Mouse (Mus musculus): Measurements from ENCODE around the gene Vps52.

Vps52 gene

DNA sequence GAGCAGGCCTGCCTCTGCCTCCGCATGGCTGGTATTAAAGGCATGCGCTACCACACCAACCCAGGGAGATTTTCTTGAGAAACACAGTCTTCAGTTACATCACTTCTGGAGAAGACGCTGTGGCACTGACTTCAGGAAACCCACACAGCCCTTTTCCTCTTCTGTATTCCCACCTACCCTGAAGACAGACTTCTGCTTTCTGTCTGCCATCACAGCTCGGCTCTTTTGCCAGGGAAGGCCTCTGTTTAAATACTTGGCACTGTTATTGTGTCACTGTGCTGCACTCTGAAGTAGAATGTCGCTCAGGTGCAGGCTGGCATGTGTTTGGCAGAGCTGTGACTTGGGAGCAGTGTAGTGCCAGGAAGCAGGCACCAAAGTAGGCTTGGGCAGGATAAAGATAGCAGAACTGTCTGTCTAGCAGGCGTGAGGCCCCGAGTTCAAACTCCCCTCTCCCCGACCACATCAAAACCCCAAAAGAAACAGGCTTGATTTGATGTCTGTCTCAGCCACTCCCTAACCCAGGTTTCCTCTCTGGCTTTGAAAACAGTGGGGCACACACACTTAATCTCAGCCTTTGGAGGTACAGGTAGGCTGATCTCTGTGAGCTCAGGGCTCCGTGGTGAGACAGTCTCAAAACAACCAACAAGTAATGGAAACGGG lies 8.1 kb upstream of the Vps52 start:
- POLR2A ChIA-PET, result interaction anchor here in 2 of 4 experiments (0.6 to 11.4 kb wide), 8 partner anchors 8 to 171 kb away, joined by 3 to 528 read pairs (median 4); partner anchors contain the start of genes Pfdn6 (in 1 of the 2), Rgl2 (in 1 of the 2), Rps18 (in 1 of the 2) and Rxrb (in 1 of the 2)
- CTCF ChIA-PET, result no interaction called here

DNA sequence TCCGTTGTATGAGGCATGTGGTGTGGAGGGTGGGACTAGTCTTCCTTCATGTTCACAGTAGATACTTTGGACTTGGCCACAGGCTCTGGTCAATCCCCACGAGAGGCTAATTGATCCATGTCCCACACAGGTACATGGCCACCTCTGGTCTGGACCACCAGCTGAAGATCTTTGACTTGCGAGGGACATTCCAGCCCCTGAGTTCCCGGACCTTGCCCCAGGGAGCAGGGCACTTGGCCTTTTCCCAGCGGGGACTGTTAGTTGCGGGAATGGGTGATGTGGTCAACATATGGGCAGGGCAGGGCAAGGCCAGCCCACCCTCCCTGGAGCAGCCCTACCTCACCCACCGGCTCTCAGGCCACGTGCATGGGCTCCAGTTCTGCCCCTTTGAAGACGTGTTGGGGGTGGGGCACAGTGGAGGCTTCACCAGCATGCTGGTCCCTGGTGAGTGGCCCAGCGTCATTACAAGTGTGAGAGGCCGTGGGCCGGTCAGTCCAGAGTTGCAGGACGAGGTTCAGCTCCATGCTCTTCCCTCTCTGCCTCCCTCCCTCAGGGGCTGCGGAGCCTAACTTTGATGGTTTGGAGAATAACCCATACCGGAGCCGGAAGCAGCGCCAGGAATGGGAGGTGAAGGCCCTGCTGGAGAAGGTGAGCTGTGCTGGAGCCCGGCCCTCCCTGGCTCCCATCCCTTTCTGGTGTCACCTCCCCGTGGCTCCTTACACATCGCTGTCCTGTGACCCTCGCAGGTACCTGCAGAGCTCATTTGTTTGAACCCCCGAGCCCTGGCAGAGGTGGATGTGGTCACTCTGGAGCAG lies 7.3 kb upstream of the Vps52 start:
- ChIA-PET POLR2A (interaction anchor here in 3 of 4 experiments (0.6 to 11.4 kb wide), 11 partner anchors 7 to 170 kb away, joined by 3 to 528 read pairs (median 4); partner anchors contain the start of genes Pfdn6 (in 3 of the 3), Wdr46 (in 3 of the 3), Tapbp (in 2 of the 3) and Zbtb22 (in 2 of the 3)), CTCF (no interaction called here)

DNA sequence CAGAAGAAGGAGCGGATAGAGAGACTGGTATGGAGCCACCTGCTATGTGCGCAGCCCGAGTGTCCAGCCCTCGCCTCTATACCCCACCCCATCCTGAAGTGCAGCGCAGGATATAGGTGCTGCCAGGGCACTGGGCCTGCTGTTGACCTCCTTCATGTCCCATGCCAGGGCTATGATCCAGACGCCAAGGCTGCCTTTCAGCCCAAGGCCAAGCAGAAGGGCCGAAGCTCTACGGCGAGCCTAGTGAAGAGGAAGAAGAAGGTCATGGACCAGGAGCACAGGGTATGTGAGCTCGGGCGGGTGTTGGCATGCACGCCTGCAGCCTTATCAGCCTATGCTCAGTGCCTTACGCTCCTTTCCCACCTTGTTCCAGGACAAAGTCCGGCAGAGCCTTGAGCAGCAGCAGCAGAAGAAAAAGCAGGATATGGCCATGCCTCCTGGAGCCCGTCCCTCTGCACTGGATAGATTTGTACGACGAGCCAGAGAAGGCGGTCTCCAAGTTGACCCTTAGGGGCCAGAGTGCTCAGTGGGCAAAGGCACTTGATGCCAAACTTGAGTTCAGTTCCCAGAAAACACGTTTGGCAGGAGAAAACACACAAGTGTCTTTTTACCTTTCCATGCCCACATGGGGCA lies 6.6 kb upstream of the Vps52 start:
- ChIA-PET POLR2A (interaction anchor here (0.8 to 11.4 kb wide), 18 partner anchors 8 to 170 kb away, joined by 3 to 528 read pairs (median 18); partner anchors contain the start of genes Pfdn6 (in 4 of the 4), Wdr46 (in 4 of the 4), Daxx (in 2 of the 4) and Rgl2 (in 2 of the 4)), CTCF (no interaction called here)

DNA sequence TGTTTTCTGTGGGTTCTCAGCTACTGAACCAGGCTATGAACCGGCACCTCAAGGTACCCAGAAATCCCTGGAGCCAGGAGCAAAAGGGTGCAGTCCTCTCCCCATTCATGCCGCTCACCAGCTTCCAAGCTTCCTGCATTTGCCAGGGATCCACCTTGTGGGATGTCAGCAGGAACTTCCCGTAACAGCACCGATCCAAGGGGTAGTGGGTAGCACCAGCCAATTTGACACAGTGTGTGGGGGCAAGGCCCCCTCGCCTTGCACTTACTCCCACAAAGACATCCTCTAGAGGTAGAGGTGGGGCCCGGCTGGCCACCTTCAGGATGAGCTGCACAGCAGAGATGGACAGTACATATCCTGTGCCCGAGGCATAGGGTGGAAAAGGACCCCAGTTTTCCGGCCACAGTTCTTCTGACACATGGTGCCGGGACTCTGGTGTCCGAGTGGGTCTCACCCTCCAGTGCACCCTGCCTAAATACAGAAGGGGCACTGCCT lies 5.4 kb upstream of the Vps52 start:
- ChIA-PET POLR2A (interaction anchor here (0.5 to 11.4 kb wide), 52 partner anchors 9 to 654 kb away, joined by 3 to 528 read pairs (median 8); partner anchors contain the start of genes Pfdn6 (in 4 of the 4), Wdr46 (in 4 of the 4), Daxx (in 3 of the 4) and Tapbp (in 3 of the 4)), CTCF (interaction anchor here (0.6 to 1.0 kb wide), 6 partner anchors 10 to 151 kb away, joined by 3 to 4 read pairs (median 3); partner anchors contain the start of genes Wdr46 (in 3 of the 4) and Pfdn6 (in 2 of the 4))

DNA sequence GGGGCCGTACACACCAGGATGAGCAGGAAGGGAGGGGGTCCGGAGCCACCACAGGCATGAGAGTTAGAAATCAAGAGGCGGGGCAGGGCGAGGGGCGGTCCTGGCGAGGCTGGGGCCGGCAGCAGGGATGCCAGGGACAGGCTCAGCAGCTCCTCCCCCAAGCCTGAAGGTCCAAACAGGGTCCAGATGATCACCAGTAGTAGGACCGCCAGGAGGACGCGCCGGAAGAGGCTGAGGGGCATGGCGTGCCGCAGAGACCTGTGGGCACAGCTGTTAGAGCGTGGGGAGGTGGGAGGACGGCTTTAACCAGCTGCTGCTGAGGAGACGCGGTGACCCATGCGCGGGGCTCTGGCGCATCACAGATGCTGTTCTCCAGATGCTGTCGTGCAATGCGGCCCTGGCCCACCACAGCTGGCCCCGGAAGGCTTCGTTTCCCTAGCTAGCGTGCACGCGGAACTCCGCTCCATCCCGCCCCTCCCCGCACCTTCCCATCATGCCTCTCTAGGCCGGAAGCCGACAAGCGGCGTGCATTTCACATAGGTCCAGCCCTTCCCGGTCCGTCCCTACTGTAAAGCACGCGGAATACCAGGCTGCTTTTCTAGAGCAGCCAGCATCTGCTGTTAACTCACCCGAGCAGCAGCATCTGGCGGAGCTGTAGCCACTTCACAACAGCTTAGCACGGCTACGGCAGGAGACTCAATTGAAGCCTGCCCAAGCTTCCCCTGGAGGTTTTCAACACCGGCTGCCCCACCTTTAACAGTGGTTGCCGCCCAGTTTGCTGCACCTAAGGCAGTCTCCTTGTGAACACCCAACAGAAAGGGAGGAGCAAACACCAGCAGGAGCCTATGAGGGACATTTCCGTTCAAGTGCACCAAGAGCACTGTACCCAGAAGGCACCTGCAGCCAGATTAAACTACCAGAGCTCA lies 4.3 kb upstream of the Vps52 start, which contains the start of gene B3galt4:
Gene B3galt4 (minus strand): TSS at position 468 of the 926 bp plus-strand sequence.
- POLR2A ChIA-PET, result interaction anchor here (0.5 to 11.4 kb wide), 121 partner anchors 8 to 653 kb away, joined by 3 to 528 read pairs (median 5); partner anchors contain the start of genes Daxx (in 4 of the 4), Ndufa7 (in 4 of the 4), Pfdn6 (in 4 of the 4) and Rps28 (in 4 of the 4)
- CTCF ChIA-PET, result interaction anchor here (0.6 to 1.7 kb wide), 17 partner anchors 11 to 1025 kb away, joined by 3 to 11 read pairs (median 3); partner anchors contain the start of genes Pfdn6 (in 2 of the 4) and Wdr46 (in 2 of the 4)

DNA sequence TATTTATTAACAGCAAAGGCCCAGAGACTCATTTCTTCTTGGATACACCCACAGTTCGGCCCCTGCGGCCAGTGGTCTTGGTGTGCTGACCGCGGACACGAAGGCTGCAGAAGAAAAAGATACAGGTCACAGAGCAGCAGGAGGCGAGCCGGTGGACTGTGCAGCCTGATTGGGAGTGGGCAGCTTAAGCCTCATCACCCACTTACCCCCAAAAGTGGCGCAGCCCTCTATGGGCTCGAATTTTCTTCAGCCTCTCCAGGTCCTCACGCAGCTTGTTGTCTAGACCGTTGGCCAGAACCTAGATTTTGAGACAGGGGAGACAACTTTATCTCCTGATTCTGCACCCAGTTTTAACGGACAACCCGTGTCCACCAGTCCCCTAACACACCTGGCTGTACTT lies 3.6 kb upstream of the Vps52 start:
- ChIA-PET CTCF (interaction anchor here in 3 of 4 experiments (0.6 to 1.7 kb wide), 7 partner anchors 16 to 1024 kb away, joined by 3 to 11 read pairs (median 4); no protein-coding TSS in a partner anchor), POLR2A (interaction anchor here (0.6 to 11.4 kb wide), 94 partner anchors 9 to 652 kb away, joined by 3 to 528 read pairs (median 6); partner anchors contain the start of genes Pfdn6 (in 4 of the 4), Wdr46 (in 4 of the 4), Daxx (in 3 of the 4) and H2-DMa (in 3 of the 4))

DNA sequence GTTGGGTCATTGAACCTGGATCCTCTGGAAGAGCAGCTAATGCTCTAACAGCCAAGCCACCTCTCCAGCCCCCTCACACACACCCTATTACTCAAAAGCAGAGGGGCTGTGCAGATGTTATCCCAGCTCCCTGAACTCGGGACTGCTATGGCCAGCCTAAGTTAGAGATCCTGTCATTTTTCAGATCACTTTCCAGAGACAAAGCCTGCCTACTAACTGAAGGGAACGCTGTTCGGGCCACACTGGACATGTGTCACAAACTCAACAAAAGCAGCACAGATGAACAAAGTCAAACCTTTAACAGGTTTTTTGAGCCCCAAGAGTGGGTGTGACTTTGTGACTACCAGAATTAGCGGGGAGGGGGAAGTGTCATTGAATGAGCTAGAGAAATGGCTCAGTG lies 2.7 kb upstream of the Vps52 start:
- ChIA-PET CTCF (no interaction called here), POLR2A (interaction anchor here (0.8 to 11.4 kb wide), 48 partner anchors 9 to 193 kb away, joined by 3 to 528 read pairs (median 8); partner anchors contain the start of genes Daxx (in 3 of the 4), H2-DMa (in 3 of the 4), Pfdn6 (in 3 of the 4) and Rxrb (in 3 of the 4))

DNA sequence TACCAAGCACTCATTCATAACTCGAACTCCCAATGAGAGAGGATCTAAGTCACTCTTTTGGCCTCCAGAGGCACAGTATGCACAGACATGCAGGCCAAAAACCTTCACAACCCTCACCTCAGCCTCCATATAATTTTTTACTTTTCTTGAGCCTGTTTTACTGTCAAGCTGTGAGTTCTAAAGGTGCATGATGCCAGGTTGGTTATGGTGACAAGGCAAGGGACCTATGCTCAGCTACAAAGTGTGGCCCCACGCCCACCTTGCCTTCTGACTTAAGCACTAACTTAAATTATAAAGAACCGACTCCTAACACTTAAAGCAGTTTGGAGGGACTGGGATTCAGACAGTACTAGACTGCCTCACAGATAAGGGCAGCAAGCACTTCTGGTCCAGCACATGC lies 2.3 kb upstream of the Vps52 start:
- ChIA-PET POLR2A (interaction anchor here (0.6 to 11.4 kb wide), 47 partner anchors 8 to 193 kb away, joined by 3 to 528 read pairs (median 7); partner anchors contain the start of genes Daxx (in 3 of the 4), H2-DMa (in 3 of the 4), Pfdn6 (in 3 of the 4) and Rxrb (in 3 of the 4)), CTCF (no interaction called here)

DNA sequence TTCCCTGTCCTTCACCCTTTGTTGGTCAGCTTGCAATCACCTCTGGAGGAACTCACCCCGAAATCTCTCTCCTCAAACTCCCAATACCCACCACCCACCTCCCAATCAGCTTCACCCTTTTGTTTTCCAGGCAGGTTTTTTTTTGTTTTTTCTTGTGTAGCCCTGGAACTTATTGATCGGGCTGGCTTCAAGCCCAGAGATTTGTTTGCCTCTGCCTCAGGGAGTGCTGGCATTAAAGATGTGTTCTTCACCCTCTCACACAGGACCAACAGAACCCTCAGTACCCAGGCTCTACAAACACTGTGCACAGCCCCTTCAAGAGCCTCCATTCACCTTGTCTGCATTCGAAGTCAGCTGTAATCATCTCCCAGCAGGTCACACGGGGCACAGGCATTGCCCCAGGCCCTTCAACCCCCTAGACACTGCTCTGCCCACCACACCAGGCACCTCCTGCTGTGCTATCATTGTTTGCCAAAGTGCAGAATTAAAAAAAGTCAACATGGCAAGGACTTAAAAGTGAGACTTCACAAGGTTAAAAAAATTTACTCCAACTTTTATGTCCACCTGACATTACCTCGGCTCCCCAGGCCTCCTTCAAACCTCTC lies 1.5 kb upstream of the Vps52 start:
- ChIA-PET CTCF (interaction anchor here in 1 of 4 experiments (4.7 kb wide), 1 partner anchor 15 kb away, joined by 15 read pairs; no protein-coding TSS in a partner anchor), POLR2A (interaction anchor here (0.6 to 11.4 kb wide), 55 partner anchors 8 to 651 kb away, joined by 3 to 528 read pairs (median 10); partner anchors contain the start of genes Daxx (in 3 of the 4), Pfdn6 (in 3 of the 4), Rxrb (in 3 of the 4) and Slc39a7 (in 3 of the 4))

DNA sequence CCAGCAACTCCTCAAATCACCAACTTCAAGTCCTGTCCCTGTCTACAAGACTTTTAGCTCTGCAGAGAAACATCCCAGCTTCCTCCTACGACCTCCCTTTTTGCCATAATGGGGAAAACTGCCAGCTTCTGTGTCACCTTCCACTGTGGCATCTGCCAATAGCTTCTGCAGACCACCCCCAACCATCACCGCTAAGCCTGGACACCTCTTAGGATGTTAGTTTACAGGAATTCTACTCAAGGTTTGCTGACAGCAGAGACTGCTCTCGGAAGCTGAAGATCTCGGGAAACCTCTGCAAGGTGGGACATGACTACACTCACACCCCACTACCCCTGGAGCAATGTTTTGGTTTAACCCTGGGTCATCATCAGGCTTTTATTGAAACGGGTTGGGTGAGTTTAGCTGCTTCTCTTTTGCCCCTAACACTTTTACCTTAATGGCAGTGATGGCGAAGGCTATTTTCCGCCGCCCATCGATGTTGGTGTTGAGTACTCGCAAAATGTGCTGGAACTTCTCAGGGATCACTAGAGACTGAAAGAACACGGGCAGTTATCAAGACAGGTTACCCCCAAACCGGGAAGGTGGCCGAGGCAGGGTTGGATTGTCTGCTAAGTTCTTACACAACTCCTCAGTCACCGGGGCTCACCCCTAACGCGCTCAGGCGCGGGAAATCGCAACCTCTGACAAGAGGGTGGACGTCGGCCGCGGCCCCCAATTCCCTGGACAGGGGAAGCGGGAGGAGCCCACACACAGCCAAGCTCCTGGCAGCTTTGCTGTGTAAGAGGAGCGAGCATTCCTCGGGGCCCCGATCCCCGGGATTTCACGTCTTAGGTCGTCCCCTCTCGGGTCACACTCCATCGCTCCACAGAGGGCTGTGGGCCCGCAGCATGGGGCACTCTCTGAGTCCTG lies 712 bp upstream of the Vps52 start:
- CTCF ChIA-PET, result interaction anchor here (0.6 to 4.7 kb wide), 11 partner anchors 14 to 181 kb away, joined by 3 to 15 read pairs (median 4); partner anchors contain the start of genes Rgl2 (in 1 of the 4), Rxrb (in 1 of the 4) and Slc39a7 (in 1 of the 4)

DNA sequence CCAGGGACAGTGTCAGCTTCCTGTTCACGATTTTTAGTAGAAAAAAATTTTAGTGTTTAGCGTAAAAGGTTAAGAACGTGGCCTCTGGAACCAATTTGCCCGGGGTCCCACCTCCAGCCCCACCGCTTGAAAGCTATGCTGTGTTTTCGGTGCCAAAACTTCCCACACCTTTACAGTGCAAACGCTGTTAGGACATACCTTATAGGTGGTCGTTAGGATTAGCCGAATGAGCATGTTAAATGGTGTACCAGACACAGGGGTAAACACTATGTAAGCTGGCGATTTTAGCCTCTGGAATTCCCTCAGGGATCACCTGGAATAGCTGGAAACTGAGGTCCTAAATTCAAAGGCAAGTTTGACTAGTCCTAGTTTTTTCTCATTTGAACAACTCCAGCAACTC lies 724 bp downstream of the Vps52 start:
- POLR2A ChIA-PET, result interaction anchor here (0.5 to 11.4 kb wide), 121 partner anchors 9 to 1548 kb away, joined by 3 to 528 read pairs (median 6); partner anchors contain the start of genes Pfdn6 (in 4 of the 4), Rxrb (in 4 of the 4), Slc39a7 (in 4 of the 4) and Wdr46 (in 4 of the 4)
- CTCF ChIA-PET, result interaction anchor here (1.0 to 4.7 kb wide), 16 partner anchors 9 to 179 kb away, joined by 3 to 15 read pairs (median 4); partner anchors contain the start of genes Rxrb (in 1 of the 4) and Slc39a7 (in 1 of the 4)

More for the DNA sequence above, 712 bp upstream of the Vps52 start:
- POLR2A ChIA-PET, result interaction anchor here (0.6 to 11.4 kb wide), 138 partner anchors 7 to 1550 kb away, joined by 3 to 528 read pairs (median 6); partner anchors contain the start of genes H2-DMa (in 4 of the 4), Rxrb (in 4 of the 4), Slc39a7 (in 4 of the 4) and Daxx (in 3 of the 4)

DNA sequence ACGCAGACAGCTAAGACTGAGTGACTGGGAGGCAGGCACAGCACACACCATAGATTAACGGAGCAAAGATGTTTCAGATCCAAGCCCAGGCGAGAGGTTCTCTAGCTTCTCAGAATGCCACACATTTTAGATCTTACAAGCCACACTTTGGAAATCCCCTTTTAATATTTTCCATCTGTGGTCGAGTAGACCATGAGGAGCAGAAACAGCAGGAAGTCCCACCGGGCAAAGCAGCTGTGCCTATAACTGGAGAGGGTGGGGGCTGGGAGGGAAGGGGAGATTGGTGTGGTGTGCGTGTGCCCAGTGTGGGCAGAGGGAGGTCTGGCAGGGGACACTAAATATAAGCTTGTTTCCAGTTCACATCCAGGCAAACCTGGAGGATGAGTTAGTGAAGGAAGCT lies 1.9 kb downstream of the Vps52 start:
- ChIA-PET POLR2A (interaction anchor here in 3 of 4 experiments (0.7 to 11.4 kb wide), 8 partner anchors 12 to 632 kb away, joined by 3 to 528 read pairs (median 22); partner anchors contain the start of genes H2-DMa (in 2 of the 3), Rgl2 (in 2 of the 3), Gpsm3 (in 1 of the 3) and H2-K1 (in 1 of the 3)), CTCF (interaction anchor here in 3 of 4 experiments (0.6 to 4.7 kb wide), 5 partner anchors 11 to 1463 kb away, joined by 3 to 15 read pairs (median 4); no protein-coding TSS in a partner anchor)

DNA sequence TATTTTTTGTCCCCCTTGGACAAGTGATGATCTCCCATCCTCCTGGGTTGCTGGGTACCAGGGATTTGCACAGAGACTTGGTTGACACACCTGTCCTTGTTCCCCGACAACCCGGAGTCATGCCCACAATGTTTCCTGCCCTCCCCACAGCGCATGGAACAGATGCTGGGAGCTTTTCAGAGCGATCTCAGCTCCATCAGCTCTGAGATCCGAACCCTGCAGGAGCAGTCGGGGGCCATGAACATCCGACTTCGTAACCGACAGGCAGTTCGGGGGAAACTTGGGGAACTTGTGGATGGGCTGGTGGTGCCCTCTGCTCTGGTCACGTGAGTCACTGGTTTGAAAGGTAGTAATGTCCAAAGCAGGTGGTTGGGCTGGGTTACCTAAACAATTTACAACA lies 2.8 kb downstream of the Vps52 start:
- ChIA-PET CTCF (interaction anchor here in 2 of 4 experiments (0.8 to 4.7 kb wide), 6 partner anchors 10 to 1344 kb away, joined by 3 to 15 read pairs (median 4); no protein-coding TSS in a partner anchor), POLR2A (interaction anchor here in 3 of 4 experiments (0.6 to 11.4 kb wide), 6 partner anchors 11 to 160 kb away, joined by 3 to 528 read pairs (median 30); partner anchors contain the start of genes Rgl2 (in 2 of the 3), H2-DMa (in 1 of the 3), Pfdn6 (in 1 of the 3) and Rxrb (in 1 of the 3))

DNA sequence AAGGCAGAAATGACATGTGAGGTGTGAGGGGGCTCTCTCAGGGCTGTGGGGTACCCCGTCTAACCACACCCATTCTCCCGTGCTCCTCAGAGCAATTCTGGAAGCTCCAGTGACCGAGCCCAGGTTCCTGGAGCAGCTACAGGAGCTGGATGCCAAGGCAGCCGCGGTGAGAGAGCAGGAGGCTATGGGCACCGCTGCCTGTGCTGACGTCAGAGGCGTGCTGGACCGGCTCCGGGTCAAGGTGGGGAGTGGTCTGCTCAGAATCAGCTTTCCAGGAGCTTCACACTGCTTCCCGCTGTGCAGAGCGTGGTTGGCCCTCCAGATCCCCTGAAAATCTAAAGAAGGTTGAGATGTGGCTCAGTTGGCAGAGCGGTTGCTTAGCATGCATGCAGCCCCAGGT lies 3.5 kb downstream of the Vps52 start:
- ChIA-PET POLR2A (interaction anchor here in 2 of 4 experiments (0.9 to 5.1 kb wide), 4 partner anchors 8 to 73 kb away, joined by 3 to 108 read pairs (median 28); partner anchors contain the start of genes Rgl2 (in 1 of the 2), Rxrb (in 1 of the 2) and Slc39a7 (in 1 of the 2)), CTCF (interaction anchor here in 1 of 4 experiments (0.8 to 1.6 kb wide), 3 partner anchors 9 to 1343 kb away, joined by 3 to 4 read pairs (median 3); no protein-coding TSS in a partner anchor)

All from embryonic stem cell, embryonic (primary cell).